Mouse (Mus musculus) gastrocnemius, adult 18-20 months (tissue): ENCODE measurements at regions not wholly inside any gene's neighbourhood (a gene's known extent, or its start where the extent isn't known, plus 50 kb on each side); places are given as distances from the start of the nearest gene placed in this dataset.

Source experiments
- DNase-seq: peaks from one replicate; pipeline ENCODE4 v3.0.0; 2021; ENCODE audit warnings: low spot score

DNA sequence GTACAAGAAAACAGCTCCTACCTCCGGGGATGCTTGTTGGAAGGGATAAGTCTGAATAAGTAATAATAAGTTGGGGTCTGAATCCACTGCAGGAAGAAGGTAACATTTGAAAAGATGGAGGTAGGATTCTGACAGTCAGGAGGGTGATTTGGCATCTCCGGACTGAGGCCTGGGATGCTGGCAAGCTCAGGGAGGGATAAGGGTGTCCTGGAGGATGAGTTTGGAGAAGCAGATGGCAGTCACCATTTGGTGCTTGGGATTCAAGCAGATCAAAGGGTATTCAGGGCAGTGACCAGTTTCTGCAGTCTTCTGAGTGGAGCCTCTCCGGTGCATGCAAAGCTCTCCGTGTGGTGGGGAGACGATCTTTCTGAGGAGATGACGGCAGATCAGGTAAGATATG is 62.9 kb upstream of the Gm2310 start:
- DNase-seq = no peak

DNA sequence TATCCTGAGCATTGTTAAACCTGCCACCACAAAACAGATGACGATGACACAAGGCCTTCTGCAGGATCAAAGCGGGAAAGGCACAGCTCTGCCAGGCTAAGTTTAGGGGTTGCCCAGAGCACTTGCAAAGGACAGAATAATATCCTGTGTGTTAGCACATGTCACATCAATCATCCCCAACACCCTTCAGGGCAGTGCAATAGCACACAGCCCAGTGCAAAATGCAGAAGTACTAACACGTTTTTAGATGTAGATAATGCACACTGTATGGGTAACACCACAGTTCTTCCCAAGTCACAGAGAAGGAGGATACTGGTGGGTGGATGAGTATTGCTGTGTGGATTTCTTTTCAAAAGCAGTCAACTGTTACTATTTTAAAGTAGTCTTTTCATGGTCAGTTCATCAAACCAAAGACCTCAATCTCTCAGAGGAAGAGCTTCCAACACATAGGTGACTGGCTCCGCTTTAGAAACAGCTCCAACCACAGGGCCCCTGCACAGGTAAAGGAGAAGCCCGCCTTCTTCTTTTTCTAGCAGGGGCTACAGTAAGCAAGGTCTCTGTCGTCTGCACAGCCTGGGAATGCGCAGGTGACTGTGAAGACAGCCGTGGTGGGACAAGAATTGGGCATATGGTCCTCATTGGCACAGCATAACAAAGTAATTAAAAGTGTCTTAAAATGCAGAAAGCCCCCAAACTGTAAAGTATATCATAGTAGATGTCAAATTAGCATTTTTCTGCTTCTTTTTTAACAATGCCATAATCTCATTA is 61.6 kb upstream of the Gm2310 start:
- DNase-seq = no peak

DNA sequence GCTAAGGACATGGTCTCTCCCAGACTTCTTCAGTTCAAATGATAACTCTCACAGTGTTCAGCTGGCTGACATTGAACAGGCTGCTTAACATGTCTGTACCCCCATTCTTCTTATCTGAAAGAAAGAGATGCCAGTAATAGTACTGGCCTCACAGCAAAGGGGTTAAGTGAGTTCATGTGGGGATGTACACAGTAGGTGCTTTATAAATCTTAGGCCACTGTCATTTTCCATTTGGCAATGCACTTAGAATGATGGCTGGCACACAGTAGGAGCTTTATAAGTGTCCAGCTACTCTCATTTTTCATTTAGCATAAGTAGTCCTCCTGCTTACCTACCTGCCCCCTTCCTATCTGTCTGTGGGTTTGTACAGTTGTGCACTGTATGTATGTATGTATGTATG is 60.3 kb upstream of the Gm2310 start:
- no peak for DNase-seq

DNA sequence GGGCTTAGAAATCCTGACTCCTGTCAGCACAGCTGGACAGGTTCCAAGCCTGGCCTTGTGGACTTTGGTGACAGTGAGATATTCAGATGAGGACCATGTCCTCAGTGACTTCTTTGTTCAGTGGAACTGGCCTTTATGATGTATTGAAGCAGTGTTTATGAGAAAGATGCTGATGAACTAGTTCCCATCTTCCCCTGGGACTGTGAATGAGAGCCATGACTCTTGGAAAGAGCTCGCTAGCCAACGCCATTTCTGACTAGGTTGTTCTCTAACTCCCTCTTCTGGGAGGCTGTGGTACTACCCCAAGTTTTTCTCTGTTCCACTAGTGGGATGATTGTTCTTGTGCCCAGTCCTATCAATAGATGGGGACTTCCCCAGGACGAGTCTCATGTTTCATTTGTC is 57.7 kb upstream of the Gm2310 start:
- DNase-seq = peak; percentile 61

DNA sequence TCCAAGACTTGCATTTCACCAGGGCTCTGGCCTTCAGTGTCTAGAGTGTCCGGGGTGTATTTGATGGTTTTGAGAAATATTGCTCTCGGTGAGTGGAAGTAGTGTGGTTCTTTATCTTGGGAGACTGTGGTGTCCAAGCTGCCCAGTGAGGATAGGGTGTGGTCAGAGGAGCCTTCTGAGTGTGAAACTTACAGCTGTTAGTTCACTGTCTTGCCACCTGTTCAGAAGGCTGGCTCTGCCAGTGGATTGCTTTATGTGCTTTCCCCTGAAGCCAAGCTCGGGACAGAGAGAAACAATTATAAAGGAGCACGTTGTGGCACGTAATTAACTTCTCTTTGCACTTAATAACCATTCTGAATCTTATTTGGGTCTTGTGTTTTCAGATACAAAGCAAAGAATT is 57.2 kb upstream of the Gm2310 start:
- no peak for DNase-seq

DNA sequence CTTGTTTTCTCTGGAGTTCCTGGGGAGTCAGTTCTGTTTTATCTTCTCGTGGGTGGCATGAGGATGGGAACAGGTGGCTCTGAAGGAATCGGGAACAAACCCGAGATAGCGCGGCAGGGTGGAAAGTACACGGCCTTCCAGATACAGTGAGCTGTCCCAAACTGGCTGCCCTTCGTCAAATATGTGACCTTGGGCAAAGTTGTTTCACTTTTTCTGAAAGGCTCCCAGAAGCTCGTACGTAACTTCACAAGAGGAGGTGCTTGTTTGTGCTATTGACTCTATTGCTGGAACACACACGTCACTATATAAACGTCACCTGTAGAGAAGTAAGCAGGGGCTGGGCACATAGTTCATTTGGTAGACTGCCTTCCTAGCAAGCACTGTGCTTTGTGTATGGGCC is 49.9 kb upstream of the Gm2310 start:
- DNase-seq = no peak
